Mouse (Mus musculus) embryonic facial prominence, embryonic 12.5 days (tissue): ENCODE measurements around the gene Mt4. TPM values are rescaled to one million over a fixed set of nuclear protein-coding genes. Genes with fewer than 3 reads are reported as not detected.

Source experiments
- ATAC-seq: fragments of 200-750 bp; cut with Nextera tagmentation; 2 replicates; pipeline ENCODE4 v1.8.0; 2017; ENCODE audit not compliant: insufficient number of reproducible peaks, insufficient read depth, low FRiP score, low TSS enrichment
- H3K27ac ChIP-seq: fragments of 300-500 bp; sonication (generic); 2 replicates; pipeline ENCODE4 v1.5.1; 2016; ENCODE audit warnings: mild to moderate bottlenecking
- H3K27me3 ChIP-seq: fragments of 300-500 bp; sonication (generic); 2 replicates; pipeline ENCODE4 v1.6.1; 2016; ENCODE audit warnings: mild to moderate bottlenecking, moderate library complexity
- H3K36me3 ChIP-seq: fragments of 300-500 bp; sonication (generic); 2 replicates; pipeline ENCODE4 v1.6.1; 2016; ENCODE audit warnings: mild to moderate bottlenecking
- H3K4me1 ChIP-seq: fragments of 300-500 bp; sonication (generic); 2 replicates; pipeline ENCODE4 v1.6.1; 2016
- H3K4me2 ChIP-seq: fragments of 300-500 bp; sonication (generic); replicated peaks from 2 replicates; pipeline ENCODE4 v1.6.1; 2016; ENCODE audit warnings: mild to moderate bottlenecking, moderate library complexity
- H3K4me3 ChIP-seq: fragments of 300-500 bp; sonication (generic); 2 replicates; pipeline ENCODE4 v1.5.1; 2016; ENCODE audit warnings: mild to moderate bottlenecking
- H3K9ac ChIP-seq: fragments of 300-500 bp; sonication (generic); 2 replicates; pipeline ENCODE4 v1.6.1; 2016; ENCODE audit warnings: mild to moderate bottlenecking, moderate library complexity
- H3K9me3 ChIP-seq: fragments of 300-500 bp; sonication (generic); 2 replicates; pipeline ENCODE4 v1.6.1; 2016; ENCODE audit warnings: mild to moderate bottlenecking, moderate library complexity
- WGBS: fragments of 180-500 bp; shearing (Covaris S2); methylation state at CpG from one replicate; pipeline ENCODE4 v1.1.7; 2016; 5-methylcytosine and 5-hydroxymethylcytosine counted together
- polyA plus RNA-seq: library from polyadenylated mRNA; unstranded; fragments of >200 nt; fragmentation: Nextera tagmentation; extraction: Ambion mirVana; gene quantifications from 2 replicates; pipeline ENCODE4 v1.2.1, GENCODE M21; 2016

Gene Mt4
- polyA plus RNA-seq, result not detected in 2 replicates

DNA sequence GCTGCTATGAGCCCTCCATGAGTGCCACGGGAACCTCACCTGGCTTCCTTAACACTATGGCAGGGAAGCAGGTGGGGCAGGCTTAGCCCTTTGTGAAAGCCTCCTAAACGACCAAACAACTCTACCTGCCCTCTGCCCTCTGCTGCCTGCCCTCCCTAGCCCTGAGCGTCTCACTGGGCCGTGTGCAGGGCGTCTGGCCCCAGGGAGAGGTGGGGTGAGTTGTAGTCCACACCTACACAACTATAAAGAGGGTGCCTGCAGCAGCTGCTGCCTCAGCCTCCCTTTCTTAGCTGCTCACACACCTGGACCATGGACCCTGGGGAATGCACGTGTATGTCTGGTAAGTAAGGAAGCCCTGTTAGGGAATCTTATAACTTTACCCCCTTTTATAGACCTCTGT, at the start of gene Mt4:
Gene Mt4, plus strand, starts transcription at position 265 of the 400 bp plus-strand sequence.
- ATAC-seq, result no peak
- H3K27me3 ChIP-seq, result no peaks in the 10 kb centered on the region
- H3K9me3 ChIP-seq, result no peaks in the 10 kb centered on the region
- H3K4me2 ChIP-seq, result no peak within 1 kb of the TSS
- no peaks in the 10 kb centered on the region for H3K36me3 ChIP-seq
- H3K4me1 ChIP-seq, result no peaks in the 10 kb centered on the region
- H3K9ac ChIP-seq, result no peak within 1 kb of the TSS
- H3K4me3 ChIP-seq, result no peak within 1 kb of the TSS
- 43% methylated on average over 6 of the region's 6 CpGs for WGBS
- H3K27ac ChIP-seq, result no peak within 1 kb of the TSS

DNA sequence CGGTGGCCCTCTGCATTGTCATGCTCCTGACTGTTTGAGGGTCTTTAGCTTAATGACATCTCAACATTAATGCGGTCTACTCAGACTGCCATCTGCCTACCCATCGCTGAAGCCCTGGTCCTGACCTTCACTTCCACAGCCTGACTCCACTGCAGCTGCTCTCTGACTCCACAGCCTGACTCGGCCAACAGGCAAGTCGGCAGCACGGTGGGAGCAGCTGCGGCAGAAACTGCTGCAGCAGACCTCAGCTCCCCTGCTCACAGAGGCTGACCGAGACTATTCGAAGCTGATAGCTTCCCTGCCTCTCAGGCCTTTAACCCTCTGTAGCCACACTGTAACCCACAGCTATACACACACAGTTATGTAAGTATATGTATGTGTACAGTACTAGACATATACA, 49.0 kb upstream of the Mt4 start:
- H3K27ac ChIP-seq, result no peak overlapping the region
- no peak overlapping the region for H3K4me2 ChIP-seq
- H3K4me1 ChIP-seq, result no peaks in the 10 kb centered on the region
- 85% methylated on average over 9 of the region's 9 CpGs for WGBS
- H3K27me3 ChIP-seq, result no peaks in the 10 kb centered on the region
- H3K9ac ChIP-seq, result no peak overlapping the region
- no peak for ATAC-seq
- no peak overlapping the region for H3K4me3 ChIP-seq
- H3K36me3 ChIP-seq, result no peaks in the 10 kb centered on the region
- H3K9me3 ChIP-seq, result no peaks in the 10 kb centered on the region

DNA sequence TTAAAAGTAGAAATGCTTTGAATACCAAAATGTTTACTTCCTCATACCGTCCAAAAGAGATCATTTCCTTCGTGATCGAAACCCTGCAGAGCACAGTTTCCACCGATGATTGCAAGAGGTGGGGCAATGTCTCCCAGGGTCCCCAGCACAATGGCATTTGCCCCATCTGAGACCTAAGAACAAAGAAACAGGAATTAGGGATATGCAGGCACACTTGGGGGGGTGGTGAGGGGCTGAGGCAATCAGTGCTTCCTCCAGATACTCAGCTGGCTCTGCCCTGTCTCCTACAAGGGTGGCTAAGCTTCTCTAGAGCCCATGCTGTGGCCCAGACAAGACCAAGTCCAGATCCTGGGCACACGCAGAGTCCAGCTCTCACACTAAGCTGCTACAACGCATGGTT, 47.3 kb upstream of the Mt4 start:
- H3K9ac ChIP-seq, result no peak overlapping the region
- no peak overlapping the region for H3K27ac ChIP-seq
- H3K27me3 ChIP-seq, result no peaks in the 10 kb centered on the region
- ATAC-seq, result no peak
- no peaks in the 10 kb centered on the region for H3K4me1 ChIP-seq
- WGBS, result 66% methylated on average over 6 of the region's 6 CpGs
- no peaks in the 10 kb centered on the region for H3K9me3 ChIP-seq
- no peak overlapping the region for H3K4me3 ChIP-seq
- no peaks in the 10 kb centered on the region for H3K36me3 ChIP-seq
- no peak overlapping the region for H3K4me2 ChIP-seq

DNA sequence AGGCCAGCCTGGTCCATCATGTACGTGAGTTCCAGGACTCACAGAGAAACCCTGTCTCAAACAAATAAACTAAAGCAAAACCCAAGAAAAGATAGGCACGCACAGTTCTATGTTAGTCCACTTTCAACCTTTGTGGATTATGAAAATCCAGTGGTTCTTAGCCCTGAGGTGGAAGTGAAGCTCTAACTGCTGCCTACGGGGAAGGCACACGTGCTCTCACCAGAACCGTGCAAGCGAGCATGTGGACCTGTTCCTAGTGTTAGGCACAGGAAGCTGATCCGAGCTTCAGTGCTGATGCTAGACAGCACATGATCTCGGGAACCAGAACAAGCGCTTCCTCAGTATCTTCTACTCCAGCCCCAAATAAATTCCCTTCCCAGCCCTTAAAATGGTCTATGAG, 44.1 kb upstream of the Mt4 start:
- no peak overlapping the region for H3K27ac ChIP-seq
- H3K4me1 ChIP-seq, result no peaks in the 10 kb centered on the region
- no peak overlapping the region for H3K4me2 ChIP-seq
- no peak overlapping the region for H3K9ac ChIP-seq
- ATAC-seq, result no peak
- no peaks in the 10 kb centered on the region for H3K9me3 ChIP-seq
- no peaks in the 10 kb centered on the region for H3K27me3 ChIP-seq
- WGBS, result 87% methylated on average over 9 of the region's 9 CpGs
- H3K4me3 ChIP-seq, result no peak overlapping the region
- H3K36me3 ChIP-seq, result no peaks in the 10 kb centered on the region

DNA sequence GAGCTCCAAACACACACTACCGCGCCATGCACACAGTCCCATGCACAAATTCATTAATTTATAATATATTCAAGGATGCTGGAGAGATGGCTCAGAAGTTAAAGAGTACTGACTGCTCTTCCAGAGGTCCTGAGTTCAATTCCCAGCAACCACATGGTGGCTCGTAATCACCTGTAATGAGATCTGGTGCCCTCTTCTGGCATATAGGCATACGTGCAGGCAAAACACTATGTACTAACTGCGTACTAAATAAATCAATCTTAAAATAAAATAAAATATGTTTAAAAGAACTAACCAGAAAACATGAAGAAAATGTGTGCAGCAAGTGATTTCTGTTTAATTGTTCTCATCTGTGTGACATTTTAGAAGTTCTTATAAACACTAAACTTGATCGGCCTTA, 42.7 kb upstream of the Mt4 start:
- Histone ChIP-seq H3K9ac (no peak overlapping the region), H3K9me3 (no peaks in the 10 kb centered on the region), H3K4me2 (no peak overlapping the region), H3K4me3 (no peak overlapping the region), H3K4me1 (no peaks in the 10 kb centered on the region), H3K27ac (no peak overlapping the region), H3K36me3 (no peaks in the 10 kb centered on the region), H3K27me3 (no peaks in the 10 kb centered on the region)
- WGBS, result 76% methylated on average over 6 of the region's 6 CpGs
- ATAC-seq, result no peak

DNA sequence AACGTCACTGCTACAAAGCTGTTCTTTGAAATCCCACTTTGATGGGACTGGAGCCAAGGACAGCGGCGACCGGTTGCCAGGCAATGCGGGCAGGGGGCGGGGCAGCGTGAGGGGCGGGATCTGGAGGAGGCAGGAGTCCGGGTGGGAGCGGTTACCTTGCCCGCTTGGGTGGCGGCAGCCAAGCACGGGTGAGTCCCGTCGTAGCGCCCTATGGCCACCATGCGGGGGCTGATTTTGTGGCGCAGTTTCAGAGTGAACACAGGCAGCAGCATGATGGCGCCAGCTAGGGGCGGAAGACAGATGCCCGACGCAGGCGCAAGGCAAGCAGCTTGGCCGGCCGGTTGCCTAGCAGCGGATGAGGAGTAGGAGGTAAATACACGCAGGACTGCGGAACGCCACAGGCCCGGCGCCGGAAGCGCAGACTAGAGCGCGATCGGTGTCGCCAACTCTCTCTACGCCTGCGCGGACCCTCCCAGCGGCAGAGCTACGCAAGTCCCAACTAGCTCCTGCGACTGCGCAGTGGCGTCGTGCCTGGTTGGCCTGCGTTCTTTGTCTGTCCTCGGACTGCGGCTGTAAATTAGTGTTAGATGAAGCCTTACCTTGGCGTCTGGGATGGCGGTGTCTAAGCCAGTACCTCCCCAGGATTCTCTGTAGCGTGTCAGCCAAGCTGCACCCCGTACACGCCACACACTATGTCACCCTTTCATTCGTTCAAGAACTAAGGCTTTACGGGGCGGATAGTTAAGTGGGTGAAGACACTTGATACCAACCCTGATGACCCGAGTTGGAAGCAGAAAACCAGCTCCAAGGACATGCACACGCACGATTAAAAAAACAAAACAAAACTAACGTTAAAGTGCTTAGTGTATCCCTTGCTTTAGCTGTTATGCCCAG, 38.7 kb upstream of the Mt4 start, which contains the start of gene Bbs2:
Gene Bbs2, minus strand, starts transcription at position 848 of the 894 bp plus-strand sequence.
- no peaks in the 10 kb centered on the region for H3K36me3 ChIP-seq
- H3K9me3 ChIP-seq, result no peaks in the 10 kb centered on the region
- peak within 1 kb of the TSS; percentile 58 for H3K4me3 ChIP-seq
- peak within 1 kb of the TSS; percentile 97 for H3K27ac ChIP-seq
- peak within 1 kb of the TSS; percentile 68 for H3K9ac ChIP-seq
- no peaks in the 10 kb centered on the region for H3K4me1 ChIP-seq
- H3K27me3 ChIP-seq, result no peaks in the 10 kb centered on the region
- H3K4me2 ChIP-seq, result peak within 1 kb of the TSS; percentile 61
- 1% methylated on average over 61 of the region's 61 CpGs for WGBS
- peak; percentile 99 for ATAC-seq

DNA sequence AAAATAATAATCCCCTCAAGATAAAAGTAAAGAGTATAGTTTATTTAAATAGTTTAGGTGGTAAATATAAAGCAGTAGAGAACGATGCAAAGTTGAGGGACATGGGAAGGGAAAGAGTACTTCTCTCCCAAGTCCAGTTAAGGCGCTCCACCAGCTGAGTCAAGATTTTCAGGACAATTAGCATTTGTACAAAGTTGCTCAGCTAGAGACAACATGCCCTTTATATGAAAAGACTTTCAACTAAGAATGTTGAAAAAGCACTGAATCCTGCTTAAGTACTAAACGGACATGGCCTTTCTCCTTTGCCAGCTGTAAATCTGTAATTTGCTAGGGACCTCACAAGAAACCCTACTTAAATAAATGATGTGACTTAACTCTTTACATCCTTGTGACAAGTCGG, 38.0 kb upstream of the Mt4 start:
- WGBS, result 47% methylated on average over 4 of the region's 4 CpGs
- H3K27me3 ChIP-seq, result no peaks in the 10 kb centered on the region
- no peaks in the 10 kb centered on the region for H3K9me3 ChIP-seq
- peak overlapping the region; percentile 58 for H3K4me3 ChIP-seq
- peak overlapping the region; percentile 68; the same call in 1 of the 2 replicates for H3K9ac ChIP-seq
- H3K4me1 ChIP-seq, result no peaks in the 10 kb centered on the region
- ATAC-seq, result no peak
- peak overlapping the region; percentile 97; the same call in 1 of the 2 replicates for H3K27ac ChIP-seq
- peak overlapping the region; percentile 61 for H3K4me2 ChIP-seq
- no peaks in the 10 kb centered on the region for H3K36me3 ChIP-seq

DNA sequence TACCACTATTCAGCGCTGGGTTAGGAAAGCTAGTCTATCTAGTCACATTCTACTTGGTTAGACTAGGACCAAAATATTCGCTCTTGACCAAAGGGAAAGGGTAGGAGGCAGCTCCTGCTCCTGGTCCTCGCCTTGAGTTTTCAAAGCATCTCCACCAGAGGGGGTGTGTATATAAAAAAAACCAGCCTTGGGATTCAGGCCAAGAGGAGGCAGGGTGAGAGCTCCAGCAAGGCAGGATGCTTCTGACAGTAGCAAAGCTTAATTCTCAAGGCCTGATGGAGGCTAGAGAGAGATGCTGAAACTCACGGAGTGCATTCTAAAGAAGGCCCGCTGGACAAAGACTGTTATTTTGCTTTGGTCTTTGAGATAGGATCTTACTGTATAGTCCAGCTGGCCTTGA, 32.9 kb upstream of the Mt4 start:
- 58% methylated on average over 5 of the region's 5 CpGs for WGBS
- no peak for ATAC-seq
- H3K4me2 ChIP-seq, result no peak overlapping the region
- H3K9ac ChIP-seq, result no peak overlapping the region
- H3K27ac ChIP-seq, result no peak overlapping the region
- H3K36me3 ChIP-seq, result no peaks in the 10 kb centered on the region
- no peak overlapping the region for H3K4me3 ChIP-seq
- no peaks in the 10 kb centered on the region for H3K4me1 ChIP-seq
- H3K27me3 ChIP-seq, result no peaks in the 10 kb centered on the region
- no peaks in the 10 kb centered on the region for H3K9me3 ChIP-seq

DNA sequence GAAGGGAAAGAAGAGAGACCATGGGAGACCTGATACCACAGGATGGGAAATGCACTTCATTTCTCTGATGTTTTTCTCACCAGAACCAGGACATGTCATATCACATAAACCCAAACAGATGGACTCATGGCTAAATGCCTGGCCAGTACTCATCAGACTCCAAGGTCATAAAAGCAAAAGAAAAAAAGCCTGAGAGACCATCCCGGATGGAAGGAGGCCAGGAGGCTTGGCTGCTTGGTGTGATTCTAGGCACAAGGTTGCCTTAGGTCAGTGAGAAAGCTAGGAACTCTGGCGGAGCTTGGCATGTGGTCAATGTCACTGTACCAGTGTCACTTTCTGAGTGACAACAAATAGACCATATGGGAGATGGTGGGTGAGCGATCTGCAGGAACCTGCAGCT, 29.1 kb upstream of the Mt4 start:
- Histone ChIP-seq H3K27me3 (no peaks in the 10 kb centered on the region), H3K27ac (no peak overlapping the region)
- WGBS, result 82% methylated on average over 3 of the region's 3 CpGs

DNA sequence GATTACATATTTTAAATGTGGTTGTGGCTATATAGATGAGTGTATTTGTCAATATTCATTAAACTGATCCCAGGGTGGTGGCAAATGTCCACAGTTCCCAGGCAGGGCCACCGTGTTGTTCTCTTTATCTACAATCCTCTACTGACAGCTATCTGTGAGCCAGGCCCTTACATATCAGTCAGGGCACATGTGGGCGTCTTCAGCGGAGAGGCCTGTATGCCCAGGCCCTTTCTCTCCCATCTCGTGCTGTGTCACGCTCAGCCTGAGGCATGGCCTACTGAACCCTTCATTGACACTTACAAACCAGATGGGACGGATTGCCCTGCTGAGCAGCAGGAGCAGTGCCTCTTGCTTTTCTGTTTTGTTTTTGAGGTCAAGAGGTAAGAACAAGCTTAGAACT, 27.6 kb upstream of the Mt4 start:
- Histone ChIP-seq H3K27ac (no peak overlapping the region), H3K4me3 (no peak overlapping the region), H3K27me3 (no peaks in the 10 kb centered on the region), H3K4me1 (no peaks in the 10 kb centered on the region), H3K36me3 (no peaks in the 10 kb centered on the region), H3K4me2 (no peak overlapping the region), H3K9ac (no peak overlapping the region), H3K9me3 (no peaks in the 10 kb centered on the region)
- no peak for ATAC-seq
- WGBS, result 73% methylated on average over 6 of the region's 6 CpGs

More for the DNA sequence above, 29.1 kb upstream of the Mt4 start:
- Histone ChIP-seq H3K4me2 (no peak overlapping the region), H3K36me3 (no peaks in the 10 kb centered on the region), H3K4me1 (no peaks in the 10 kb centered on the region), H3K9me3 (no peaks in the 10 kb centered on the region), H3K9ac (no peak overlapping the region), H3K4me3 (no peak overlapping the region)
- no peak for ATAC-seq

DNA sequence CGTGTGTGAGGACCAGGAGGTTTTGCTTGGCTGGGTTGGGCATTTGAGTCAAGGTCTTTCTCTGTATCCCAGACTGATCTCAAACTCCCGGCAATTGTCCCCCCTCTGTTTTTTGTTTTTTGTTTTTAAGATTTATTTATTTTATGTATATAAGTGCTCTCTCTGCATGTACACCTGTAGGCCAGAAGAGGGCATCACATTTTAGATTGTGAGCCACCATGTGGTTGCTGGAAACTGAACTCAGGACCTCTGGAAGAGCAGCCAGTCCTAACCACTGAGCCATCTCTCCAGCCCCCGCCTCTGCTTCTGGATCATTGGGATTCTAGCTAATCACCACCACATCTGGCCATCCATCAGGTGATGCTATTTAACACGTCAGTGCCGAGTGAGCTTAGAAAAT, 27.2 kb upstream of the Mt4 start:
- Histone ChIP-seq H3K4me1 (no peaks in the 10 kb centered on the region), H3K4me2 (no peak overlapping the region), H3K27ac (no peak overlapping the region), H3K4me3 (no peak overlapping the region), H3K27me3 (no peaks in the 10 kb centered on the region), H3K9me3 (no peaks in the 10 kb centered on the region), H3K36me3 (no peaks in the 10 kb centered on the region), H3K9ac (no peak overlapping the region)
- no peak for ATAC-seq
- 70% methylated on average over 5 of the region's 5 CpGs for WGBS

DNA sequence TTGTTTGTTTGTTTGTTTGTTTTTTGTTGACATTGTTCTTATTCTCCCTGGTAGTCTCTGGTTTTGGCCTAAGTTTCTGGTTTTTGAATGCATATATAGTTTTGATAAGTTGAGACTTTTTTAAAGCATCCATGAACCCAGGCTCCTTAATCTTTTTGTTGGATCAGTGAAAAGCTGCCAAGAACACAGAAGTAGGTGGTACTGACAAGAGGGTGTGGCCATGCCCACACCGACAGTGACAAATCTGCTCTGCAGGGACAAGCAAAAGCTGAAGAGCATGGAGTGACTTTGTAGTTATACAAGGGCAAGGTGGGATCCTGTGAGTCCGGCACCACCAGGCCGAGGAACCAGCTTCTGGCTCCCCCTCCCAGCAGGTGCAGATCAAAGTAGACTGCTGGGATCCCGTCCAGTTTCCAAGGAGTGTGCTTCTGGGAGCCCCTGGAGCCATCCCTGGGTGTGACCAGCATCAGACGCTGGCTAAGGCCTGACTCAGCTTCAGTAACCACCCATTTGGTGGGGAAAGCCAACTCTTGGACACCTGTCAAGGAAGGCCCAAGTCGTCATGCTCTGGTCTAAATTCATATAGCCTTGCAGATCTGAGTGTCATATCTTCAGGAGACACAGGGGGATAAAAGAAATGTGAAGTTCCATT, 26.3 kb upstream of the Mt4 start:
- no peaks in the 10 kb centered on the region for H3K36me3 ChIP-seq
- WGBS, result 69% methylated on average over 6 of the region's 6 CpGs
- no peak overlapping the region for H3K4me2 ChIP-seq
- no peak overlapping the region for H3K4me3 ChIP-seq
- no peaks in the 10 kb centered on the region for H3K27me3 ChIP-seq
- no peaks in the 10 kb centered on the region for H3K4me1 ChIP-seq
- no peak overlapping the region for H3K27ac ChIP-seq
- H3K9ac ChIP-seq, result no peak overlapping the region
- no peak for ATAC-seq
- no peaks in the 10 kb centered on the region for H3K9me3 ChIP-seq
